Comparison of ENCODE assay signal across 9 mouse cellular contexts in genomic region chr9:106038865-106039264, GRCm38 (mm10). TPM values are rescaled to one million over a fixed set of nuclear protein-coding genes. Genes with fewer than 3 reads are reported as not detected.
A peak's percentile ranks its signal among the peaks of the same experiment; 100 is the strongest.
DNase-seq lines count a peak whose midpoint lies in the region; ATAC-seq and TF ChIP-seq lines count a peak whose summit lies in the region.
"Had no signal": no experiment of that assay in that cellular context is flagged by ENCODE, and none has a peak within 500 bp of the region (broad histone marks: within the 10 kb centered on the region; RNA-seq: fewer than 3 reads in every experiment).

No protein-coding gene starts in this region.

- H3K4me3 ChIP-seq in hindbrain, embryonic 11.5 days (ENCODE audit: low read depth, low read length), result no peak overlapping the region
- H3K4me3 ChIP-seq in hindbrain, embryonic 13.5 days, result no peak overlapping the region
- H3K4me3 ChIP-seq in MEL (ENCODE audit: control insufficient read depth in 1 of 2, insufficient read depth in 1 of 2, low read depth in 2 of 2, low read length in 2 of 2), result no peak overlapping the region
- no peak overlapping the region for H3K4me3 ChIP-seq in cerebellum, adult 2 months (replicated peaks; ENCODE audit: insufficient read depth, low read depth, low read length)
- H3K4me3 ChIP-seq: megakaryocyte, embryonic 14.5 days had no signal

- no peak overlapping the region for H3K27ac ChIP-seq in hindbrain, embryonic 11.5 days (ENCODE audit: low read depth, low read length)
- H3K27ac ChIP-seq in hindbrain, embryonic 13.5 days, result no peak overlapping the region
- H3K27ac ChIP-seq in MEL (ENCODE audit: control insufficient read depth, low read depth, low read length), result no peak overlapping the region
- no peak overlapping the region for H3K27ac ChIP-seq in cerebellum, adult 2 months (ENCODE audit: insufficient read depth, low read length)

- no peak for TF ChIP-seq EP300 in MEL (IDR thresholded peaks at IDR 0.05; ENCODE audit: low read depth in 1 of 2, low read length in 2 of 2)

- WGBS in hindbrain, embryonic 11.5 days, result 13% methylated on average over 4 of the region's 4 CpGs
- 6% methylated on average over 4 of the region's 4 CpGs for WGBS in hindbrain, embryonic 13.5 days
- 10% methylated on average over 4 of the region's 4 CpGs for WGBS in cerebellum, adult 2 months

- TF ChIP-seq RAD21 in MEL (IDR thresholded peaks at IDR 0.05; ENCODE audit: low read depth, low read length), result peak; percentile 72

- no peaks in the 10 kb centered on the region for H3K9me3 ChIP-seq in hindbrain, embryonic 11.5 days (ENCODE audit: control insufficient read depth, low read length)
- H3K9me3 ChIP-seq in hindbrain, embryonic 13.5 days, result no peaks in the 10 kb centered on the region
- no peaks in the 10 kb centered on the region for H3K9me3 ChIP-seq in MEL (replicated peaks; ENCODE audit: insufficient read depth, low read length)

- no peaks in the 10 kb centered on the region for H3K36me3 ChIP-seq in hindbrain, embryonic 11.5 days (ENCODE audit: control insufficient read depth, insufficient read depth, low read length)
- H3K36me3 ChIP-seq in hindbrain, embryonic 13.5 days, result no peaks in the 10 kb centered on the region
- H3K36me3 ChIP-seq in MEL (ENCODE audit: control insufficient read depth in 1 of 2, insufficient read depth in 2 of 2, low read length in 2 of 2), result no peaks in the 10 kb centered on the region

- H3K9ac ChIP-seq in hindbrain, embryonic 11.5 days (ENCODE audit: low read depth, low read length), result no peak overlapping the region
- H3K9ac ChIP-seq in hindbrain, embryonic 13.5 days, result no peak overlapping the region
- H3K9ac ChIP-seq in MEL (ENCODE audit: control insufficient read depth, low read depth, low read length, poor library complexity, severe bottlenecking), result no peak overlapping the region

- H3K27me3 ChIP-seq in hindbrain, embryonic 11.5 days (ENCODE audit: control insufficient read depth, insufficient read depth, low read length), result no peaks in the 10 kb centered on the region
- no peaks in the 10 kb centered on the region for H3K27me3 ChIP-seq in hindbrain, embryonic 13.5 days
- H3K27me3 ChIP-seq in MEL (ENCODE audit: control insufficient read depth in 1 of 2, insufficient read depth in 2 of 2, low read length in 2 of 2), result no peaks in the 10 kb centered on the region
- H3K27me3 ChIP-seq in cerebellum, adult 2 months (ENCODE audit: control insufficient read depth, insufficient read depth, low read length), result no peaks in the 10 kb centered on the region

- DNase-seq in hindbrain, embryonic 11.5 days (ENCODE audit: low spot score), result peak; percentile 84
- peak; percentile 51 for DNase-seq in MEL (ENCODE audit: low read depth, low spot score)
- peak in 1 of 2 experiments; percentile 36 for DNase-seq in cerebellum, adult 2 months
- DNase-seq in frontal cortex, postnatal 14 days (ENCODE audit: low spot score in 2 of 2), result peak; percentile 25 to 72
- DNase-seq in layer of hippocampus, postnatal 14 days (ENCODE audit: low spot score in 2 of 2), result peak; percentile 76 to 92
- DNase-seq in thymus, postnatal 25 days, result peak; percentile 11

- H3K4me1 ChIP-seq in hindbrain, embryonic 11.5 days (replicated peaks; ENCODE audit: control insufficient read depth, insufficient read depth, low read length), result no peaks in the 10 kb centered on the region
- no peaks in the 10 kb centered on the region for H3K4me1 ChIP-seq in hindbrain, embryonic 13.5 days (replicated peaks)
- no peaks in the 10 kb centered on the region for H3K4me1 ChIP-seq in MEL (ENCODE audit: control insufficient read depth in 1 of 2, insufficient read depth in 2 of 2, low read length in 2 of 2)
- no peaks in the 10 kb centered on the region for H3K4me1 ChIP-seq in cerebellum, adult 2 months (ENCODE audit: control insufficient read depth, insufficient read depth, low read length)
- H3K4me1 ChIP-seq: megakaryocyte, embryonic 14.5 days had no signal

- peak; percentile 21 to 70 (median 61); a peak in 5 of 6 replicates for TF ChIP-seq CTCF in MEL (IDR thresholded peaks at IDR 0.05 in 2 of 3, conservative IDR thresholded peaks at IDR 0.05 in 1 of 3; ENCODE audit: control insufficient read depth in 1 of 3, insufficient read depth in 1 of 3, low read depth in 2 of 3, low read length in 3 of 3, poor library complexity in 1 of 3, severe bottlenecking in 1 of 3)
- 0 out of 2 replicates have a peak, but pooled peaks have one; percentile 1 for TF ChIP-seq CTCF in cerebellum, adult 2 months (IDR thresholded peaks at IDR 0.05; ENCODE audit: borderline replicate concordance, insufficient read depth, low read depth, low read length)

- ATAC-seq in hindbrain, embryonic 11.5 days (ENCODE audit: low FRiP score), result no peak
- no peak for ATAC-seq in hindbrain, embryonic 13.5 days (ENCODE audit: low FRiP score)
- peak; percentile 54; the same call in 1 of the 2 replicates for ATAC-seq in megakaryocyte progenitor cell, adult 5-6 weeks (replicated peaks; ENCODE audit: poor library complexity)

- TF ChIP-seq POLR2A in MEL (IDR thresholded peaks at IDR 0.05; ENCODE audit: control insufficient read depth in 1 of 2, insufficient read depth in 1 of 2, low read depth in 1 of 2, low read length in 2 of 2, poor library complexity in 1 of 2), result no peak
- TF ChIP-seq POLR2A in cerebellum, adult 2 months (IDR thresholded peaks at IDR 0.05; ENCODE audit: borderline replicate concordance, insufficient read depth, low read length), result no peak

- H3K4me2 ChIP-seq in hindbrain, embryonic 11.5 days (replicated peaks; ENCODE audit: low read depth, low read length), result no peak overlapping the region
- H3K4me2 ChIP-seq in hindbrain, embryonic 13.5 days, result no peak overlapping the region

- H3K79me2 ChIP-seq in MEL (ENCODE audit: control insufficient read depth, insufficient read depth, low read length, poor library complexity), result no peaks in the 10 kb centered on the region

TF ChIP-seq in MEL, 35 proteins besides CTCF, POLR2A, EP300 and RAD21:
- TF ChIP-seq MYB (IDR thresholded peaks at IDR 0.05; ENCODE audit: low read depth, low read length), result no peak
- peak; percentile 47 for TF ChIP-seq ZC3H11A (IDR thresholded peaks at IDR 0.05; ENCODE audit: low read depth, low read length)
- no peak for TF ChIP-seq KAT2A (conservative IDR thresholded peaks at IDR 0.05; ENCODE audit: low read depth, low read length)
- TF ChIP-seq MAZ (IDR thresholded peaks at IDR 0.05; ENCODE audit: low read depth, low read length), result no peak
- no peak for TF ChIP-seq NELFE (IDR thresholded peaks at IDR 0.05; ENCODE audit: low read depth, low read length)
- TF ChIP-seq BHLHE40 (IDR thresholded peaks at IDR 0.05; ENCODE audit: borderline replicate concordance, low read depth, low read length), result no peak
- TF ChIP-seq JUND (IDR thresholded peaks at IDR 0.05; ENCODE audit: low read depth, low read length), result no peak
- TF ChIP-seq MAX (IDR thresholded peaks at IDR 0.05; ENCODE audit: low read length), result no peak
- TF ChIP-seq ELF1 (IDR thresholded peaks at IDR 0.05; ENCODE audit: low read depth, low read length), result no peak
- 0 out of 2 replicates have a peak, but pooled peaks have one; percentile 18 for TF ChIP-seq GATA1 (IDR thresholded peaks at IDR 0.05; ENCODE audit: low read depth, low read length)
- TF ChIP-seq POLR2AphosphoS2 (IDR thresholded peaks at IDR 0.05; ENCODE audit: low read length), result no peak
- TF ChIP-seq MYC (IDR thresholded peaks at IDR 0.05; ENCODE audit: low read depth, low read length), result no peak
- TF ChIP-seq GABPA (IDR thresholded peaks at IDR 0.05; ENCODE audit: low read depth, low read length), result no peak
- TF ChIP-seq TAL1 (IDR thresholded peaks at IDR 0.05; ENCODE audit: low read length), result no peak
- TF ChIP-seq CHD2 (IDR thresholded peaks at IDR 0.05; ENCODE audit: low read length), result no peak
- no peak for TF ChIP-seq E2F4 (IDR thresholded peaks at IDR 0.05; ENCODE audit: borderline replicate concordance, low read depth, low read length)
- TF ChIP-seq RCOR1 (IDR thresholded peaks at IDR 0.05; ENCODE audit: low read depth, low read length), result no peak
- no peak for TF ChIP-seq ETS1 (IDR thresholded peaks at IDR 0.05; ENCODE audit: low read depth, low read length)
- no peak for TF ChIP-seq ZNF384 (IDR thresholded peaks at IDR 0.05; ENCODE audit: low read depth, low read length)
- TF ChIP-seq SIN3A (IDR thresholded peaks at IDR 0.05; ENCODE audit: low read length), result no peak
- peak; percentile 56 for TF ChIP-seq SMC3 (IDR thresholded peaks at IDR 0.05; ENCODE audit: low read depth, low read length)
- no peak for TF ChIP-seq USF2 (IDR thresholded peaks at IDR 0.05; ENCODE audit: borderline replicate concordance in 1 of 2, insufficient read depth in 1 of 2, low read depth in 1 of 2, low read length in 2 of 2)

RNA-seq across cellular contexts. Expression of gene Col6a4, which starts 57.7 kb away (rescaled TPM):
- 0.19 and 0.21 TPM in 2 replicates for polyA plus RNA-seq in hindbrain, embryonic 11.5 days (2014; fragmentation: Nextera tagmentation; extraction: Ambion mirVana)
- 0.62 and 1.1 TPM in 2 replicates for polyA plus RNA-seq in hindbrain, embryonic 13.5 days (2015; fragmentation: Nextera tagmentation; extraction: Ambion mirVana)
- not detected in 2 replicates for total RNA-seq in MEL (2012; rRNA removed)
- polyA plus RNA-seq in MEL (2012; ENCODE audit: insufficient read depth in 1 of 2, insufficient read length in 2 of 2, low read depth in 1 of 2, low replicate concordance in 2 of 2, missing spikeins in 1 of 2), result not detected
- 0.30 and 1.1 TPM in 2 replicates for polyA plus RNA-seq in cerebellum, adult 2 months (2012; rRNA removed)
- under 1 TPM; 0.69 to 0.98 TPM for total RNA-seq in layer of hippocampus, postnatal 14 days (2021)
- total RNA-seq in megakaryocyte progenitor cell, adult 5-6 weeks (2015), result not detected in 2 replicates
- total RNA-seq in megakaryocyte progenitor cell, adult 5-6 weeks (2017), result not detected in 2 replicates
